Mouse (Mus musculus): ENCODE measurements around the gene Nrxn1.

DNA sequence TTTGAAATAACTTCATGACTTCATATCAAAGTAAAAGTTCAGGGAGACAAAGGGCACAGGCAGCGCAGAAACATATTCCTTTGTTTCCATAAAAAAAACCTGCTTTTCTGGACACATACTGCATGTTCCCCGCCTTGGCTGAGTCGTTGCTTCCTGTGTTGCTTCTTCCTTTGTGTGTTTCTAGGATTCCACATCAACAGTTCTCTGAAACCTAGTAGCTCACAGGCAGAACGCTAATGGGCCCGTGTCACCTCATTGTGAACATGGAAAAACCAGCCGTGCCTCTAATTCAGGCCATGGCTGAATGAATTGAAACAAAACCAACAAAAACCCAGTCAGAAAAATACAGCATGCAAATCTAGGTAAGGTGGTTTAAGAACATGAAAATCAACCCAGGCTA, 1013.9 kb downstream of the Nrxn1 start:
- TF ChIP-seq POLR2AphosphoS2 (IDR thresholded peaks at IDR 0.05; ENCODE audit: low read depth, low read length) (no peak), EP300 (IDR thresholded peaks at IDR 0.05; ENCODE audit: low read length) (no peak), POLR2A (IDR thresholded peaks at IDR 0.05; ENCODE audit: low read depth, low read length) (no peak), ZC3H11A (IDR thresholded peaks at IDR 0.05; ENCODE audit: low read depth, low read length) (no peak), BHLHE40 (IDR thresholded peaks at IDR 0.05; ENCODE audit: low read depth, low read length) (no peak), HCFC1 (IDR thresholded peaks at IDR 0.05; ENCODE audit: low read depth, low read length) (no peak), MAX (IDR thresholded peaks at IDR 0.05; ENCODE audit: low read length) (no peak), CHD2 (IDR thresholded peaks at IDR 0.05; ENCODE audit: low read length) (no peak), CTCF (conservative IDR thresholded peaks at IDR 0.05 in 1 of 2, IDR thresholded peaks at IDR 0.05 in 1 of 2; ENCODE audit: low read depth in 2 of 2, low read length in 2 of 2) (no peak), ZMIZ1 (IDR thresholded peaks at IDR 0.05; ENCODE audit: low read depth, low read length) (no peak), ZNF384 (IDR thresholded peaks at IDR 0.05; ENCODE audit: low read depth, low read length) (no peak), USF1 (IDR thresholded peaks at IDR 0.05; ENCODE audit: low read depth, low read length) (no peak)
